Mouse (Mus musculus) heart, postnatal 0 days (tissue): ENCODE data around the gene Zmiz2.
A peak's percentile ranks its signal among the peaks of the same experiment; 100 is the strongest.

Source experiments
- CTCF ChIP-seq: IDR thresholded peaks from 2 replicates; pipeline ENCODE4 v1.5.1; 2016; ENCODE audit warnings: antibody characterized with exemption, control low read depth, low read depth
- EP300 ChIP-seq: IDR thresholded peaks from 2 replicates; pipeline ENCODE4 v1.6.1; 2016; ENCODE audit warnings: antibody characterized with exemption, low read depth

DNA sequence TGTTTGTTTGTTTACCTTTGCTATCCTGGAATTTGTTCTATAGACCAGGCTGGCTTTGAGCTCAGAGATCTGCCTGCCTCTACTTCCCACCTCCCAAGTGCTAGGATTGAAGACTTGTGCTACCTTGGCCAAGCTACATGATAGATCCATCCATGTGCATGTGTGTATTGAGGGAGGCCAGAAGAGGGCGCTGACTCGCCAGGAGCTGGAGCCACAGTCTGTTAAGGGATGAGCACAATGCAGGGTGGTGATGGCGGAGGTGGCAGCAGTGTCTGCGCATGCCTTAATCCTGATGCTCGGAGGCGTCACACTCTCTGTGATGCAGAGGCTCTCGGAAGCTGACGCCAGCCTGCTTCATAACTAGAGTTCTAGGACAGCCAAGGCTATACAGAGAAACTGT is 47.6 kb downstream of the Zmiz2 start:
- peak; percentile 66 for TF ChIP-seq CTCF
- no peak for TF ChIP-seq EP300
